Mouse (Mus musculus) hematopoietic stem cell, adult 5-6 weeks (primary cell): ENCODE data around the gene Sytl1. TPM values are rescaled to one million over a fixed set of nuclear protein-coding genes. Genes with fewer than 3 reads are reported as not detected.

Experiments
- ATAC-seq, 2 experiments: fragments of 125-278 bp in 1 of 2; replicated peaks in 1 of 2; 2 replicates each; pipeline ENCODE4 v1.8.0; 2016 to 2017; ENCODE audit warnings: inconsistent platforms in 2 of 2, mild to moderate bottlenecking in 2 of 2, moderate number of reproducible peaks in 2 of 2, low read depth in 1 of 2, moderate TSS enrichment in 1 of 2; ENCODE audit not compliant: low FRiP score in 2 of 2, poor library complexity in 2 of 2, severe bottlenecking in 2 of 2, insufficient read depth in 1 of 2, low TSS enrichment in 1 of 2
- total RNA-seq: library from RNA; stranded (forward); fragments of 172-1452, 232-1000 nt; gene quantifications from 2 replicates; pipeline ENCODE4 v1.2.3, GENCODE M21; 2017

Sytl1 gene
- total RNA-seq, 1 experiment from 2014 or later, result 7.2 TPM

- peak; percentile 68 for ATAC-seq
These were observed 25.0 kb downstream of the Sytl1 start for GRCm38 (mm10) chr4:133237911-133238310.

DNA sequence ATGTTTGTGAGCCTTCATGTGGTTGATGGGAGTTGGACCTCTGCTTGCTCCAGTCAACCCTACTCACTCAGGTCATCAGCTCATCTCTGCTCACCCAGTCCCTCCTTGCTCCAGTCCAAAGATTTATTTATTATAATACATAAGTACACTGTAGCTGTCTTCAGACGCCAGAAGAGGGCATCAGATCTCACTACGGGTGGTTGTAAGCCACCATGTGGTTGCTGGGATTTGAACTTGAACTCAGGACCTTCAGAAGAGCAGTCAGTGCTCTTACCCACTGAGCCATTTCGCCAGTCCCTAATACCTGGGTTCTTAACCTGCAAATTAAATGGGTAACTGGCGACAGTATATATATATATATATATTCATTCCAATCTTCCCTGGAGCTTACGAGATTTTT, 27.5 kb downstream of the Sytl1 start:
- no peak for ATAC-seq

DNA sequence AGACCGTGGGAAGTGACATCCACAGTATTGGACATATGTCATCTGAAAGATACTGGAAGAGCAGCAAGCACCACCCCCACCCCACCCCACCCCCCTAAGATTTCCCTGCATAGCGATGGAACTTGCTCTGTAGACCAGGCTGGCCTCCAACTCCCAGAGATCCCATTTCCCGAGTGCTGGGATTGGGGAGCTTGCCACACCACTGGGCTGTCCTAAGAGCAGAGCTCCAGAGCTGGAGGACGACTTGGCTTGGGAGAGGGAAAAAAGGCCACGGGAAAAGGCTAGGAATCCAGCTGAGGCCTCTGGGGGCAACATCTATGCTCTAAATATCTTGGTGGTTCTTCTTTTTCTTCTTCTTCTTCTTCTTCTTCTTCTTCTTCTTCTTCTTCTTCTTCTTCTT, 28.1 kb downstream of the Sytl1 start:
- no peak for ATAC-seq

DNA sequence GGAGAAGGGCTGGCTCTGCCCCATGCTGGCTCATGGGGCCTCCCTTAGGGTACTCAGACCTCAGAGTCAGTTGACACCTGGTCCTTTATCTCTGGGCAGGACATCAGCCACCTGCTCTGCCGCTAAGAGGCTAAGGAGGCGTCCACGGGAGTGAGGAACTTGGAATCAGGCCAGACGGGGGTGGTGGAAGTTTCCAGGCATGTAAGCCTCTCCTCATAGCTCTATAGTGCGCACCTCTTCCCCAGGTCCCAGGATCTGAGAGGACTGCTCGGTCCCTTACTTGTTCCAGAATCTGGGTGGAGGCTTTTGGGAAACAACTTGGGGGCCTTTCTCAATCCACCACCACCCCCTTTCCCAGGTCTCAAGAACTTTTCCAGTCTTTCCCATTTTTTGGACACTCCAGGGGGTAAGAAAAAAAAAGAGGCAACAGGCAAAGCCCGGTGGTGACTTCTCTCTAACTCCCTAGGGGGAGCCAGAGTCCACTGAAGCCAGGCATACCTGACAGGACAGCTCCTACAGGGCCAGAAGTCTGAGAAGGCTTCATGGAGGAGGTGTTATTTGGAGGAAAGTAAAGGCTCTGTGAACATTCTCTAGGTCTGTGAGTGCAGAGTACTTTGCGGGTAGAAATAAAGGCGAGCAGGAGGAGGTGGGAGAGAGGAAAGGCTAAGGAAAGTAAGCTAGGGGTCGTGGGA, 29.5 kb downstream of the Sytl1 start:
- peak in 1 of 2 experiments; percentile 34; a peak in 1 of 4 replicates for ATAC-seq

GRCm38 (mm10) chr4:133229582-133229981, 33.3 kb downstream of the Sytl1 start:
- ATAC-seq, result no peak

- ATAC-seq, result no peak
These were observed 35.3 kb downstream of the Sytl1 start for GRCm38 (mm10) chr4:133227636-133228035.

- ATAC-seq, result no peak
These were observed 36.8 kb downstream of the Sytl1 start for GRCm38 (mm10) chr4:133226073-133226472.

GRCm38 (mm10) chr4:133223875-133224274, 39.0 kb downstream of the Sytl1 start:
- ATAC-seq, result no peak

DNA sequence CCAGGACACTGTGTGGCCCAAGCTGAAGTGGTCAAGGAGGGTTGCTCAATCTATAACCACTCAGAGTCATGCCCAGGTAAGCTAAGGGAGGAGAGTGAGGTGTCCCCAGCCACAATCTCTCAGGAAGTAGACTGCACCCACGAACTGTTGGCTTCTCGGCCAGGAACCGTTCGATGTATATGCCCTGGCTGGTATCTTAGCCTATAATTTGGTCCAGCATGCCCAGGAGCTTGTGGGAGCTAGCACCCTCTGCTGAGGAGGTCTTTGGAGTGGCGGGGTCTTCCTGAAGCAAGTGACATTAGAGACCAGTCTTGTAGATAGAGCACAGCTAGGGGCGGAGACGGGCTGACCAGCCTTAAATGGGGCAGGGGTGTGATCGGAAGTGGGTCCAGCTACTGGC, 41.2 kb downstream of the Sytl1 start:
- ATAC-seq, result no peak

DNA sequence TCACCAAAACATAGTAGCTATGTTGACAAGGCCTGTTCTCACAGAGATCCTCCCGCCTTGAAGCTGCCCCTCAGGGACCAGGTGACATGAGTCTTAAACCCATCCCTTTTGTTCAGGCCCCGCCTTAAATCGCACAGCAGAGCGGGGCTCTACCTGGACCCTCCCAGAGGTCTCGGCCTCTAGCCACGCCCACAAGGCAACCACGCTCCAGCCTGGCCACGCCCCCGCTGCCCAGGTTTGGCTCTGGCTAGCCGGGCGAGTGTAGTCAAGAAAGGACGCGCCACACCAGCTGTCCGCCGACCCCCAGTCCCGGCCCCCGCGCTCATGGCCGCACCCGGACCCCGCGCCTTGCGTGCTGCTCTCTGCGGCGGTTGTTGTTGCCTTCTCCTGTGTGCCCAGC, 42.3 kb downstream of the Sytl1 start:
- no peak for ATAC-seq

DNA sequence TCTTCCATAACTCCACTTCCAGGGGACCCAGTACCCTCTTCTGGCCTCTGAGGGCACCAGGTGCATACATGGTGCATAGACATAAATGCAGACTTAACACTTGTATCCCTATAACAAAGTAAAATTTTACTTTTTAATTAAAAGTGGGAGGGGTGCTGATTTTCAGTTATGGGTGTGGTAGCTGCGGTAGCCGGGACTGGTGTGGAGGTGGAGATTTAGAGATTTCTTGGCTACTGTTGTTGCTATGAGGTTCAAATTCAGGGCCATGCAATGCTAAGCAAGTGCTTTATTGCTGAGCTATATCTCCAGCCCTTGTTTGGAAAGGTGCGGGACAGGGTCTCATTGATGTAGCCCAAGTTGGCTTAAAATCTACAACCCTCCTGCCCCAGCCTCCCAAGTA, 44.2 kb downstream of the Sytl1 start:
- ATAC-seq, result no peak

DNA sequence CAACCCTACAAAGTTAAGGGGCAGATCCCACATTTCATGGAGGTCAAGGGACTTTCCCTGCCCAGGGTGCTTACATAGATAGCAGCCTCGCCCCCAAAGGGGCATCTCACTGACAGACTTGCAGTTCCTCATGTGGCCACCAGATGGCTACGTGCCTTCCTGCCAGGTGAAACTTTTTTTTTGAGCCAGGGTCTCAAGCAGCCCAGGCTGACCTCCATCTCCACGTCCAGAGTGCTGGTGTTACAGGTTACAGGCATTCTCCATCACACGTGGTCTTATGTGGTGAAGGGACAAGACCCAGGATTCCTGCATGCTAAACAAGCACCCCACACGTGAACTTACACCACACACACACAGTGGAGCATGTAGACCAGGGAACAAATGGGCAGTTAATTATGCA, 45.3 kb downstream of the Sytl1 start:
- peak in 1 of 2 experiments; percentile 42; a peak in 2 of 4 replicates for ATAC-seq

DNA sequence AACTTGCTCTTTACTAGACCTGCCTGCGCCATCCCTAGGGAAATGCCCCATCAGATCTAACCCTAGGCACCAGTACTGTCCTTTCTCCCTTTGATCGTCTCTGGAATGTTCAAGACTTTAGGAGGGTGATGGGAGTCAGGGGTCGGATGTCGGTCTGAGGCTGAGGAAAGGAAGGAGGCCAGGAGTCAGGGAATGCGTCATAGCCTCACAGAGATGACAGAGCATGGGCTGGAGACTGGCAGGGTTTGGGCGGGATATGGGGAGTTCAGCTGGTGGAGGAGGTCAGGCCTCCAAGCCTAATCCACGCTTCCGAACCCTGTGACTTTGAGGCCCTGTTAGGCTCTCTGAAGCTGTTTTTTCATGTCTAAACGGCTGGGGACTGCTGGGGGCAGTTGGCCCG, 49.3 kb downstream of the Sytl1 start:
- ATAC-seq, result no peak

- ATAC-seq, result no peak
These were observed 49.7 kb downstream of the Sytl1 start for GRCm38 (mm10) chr4:133213268-133213590.

DNA sequence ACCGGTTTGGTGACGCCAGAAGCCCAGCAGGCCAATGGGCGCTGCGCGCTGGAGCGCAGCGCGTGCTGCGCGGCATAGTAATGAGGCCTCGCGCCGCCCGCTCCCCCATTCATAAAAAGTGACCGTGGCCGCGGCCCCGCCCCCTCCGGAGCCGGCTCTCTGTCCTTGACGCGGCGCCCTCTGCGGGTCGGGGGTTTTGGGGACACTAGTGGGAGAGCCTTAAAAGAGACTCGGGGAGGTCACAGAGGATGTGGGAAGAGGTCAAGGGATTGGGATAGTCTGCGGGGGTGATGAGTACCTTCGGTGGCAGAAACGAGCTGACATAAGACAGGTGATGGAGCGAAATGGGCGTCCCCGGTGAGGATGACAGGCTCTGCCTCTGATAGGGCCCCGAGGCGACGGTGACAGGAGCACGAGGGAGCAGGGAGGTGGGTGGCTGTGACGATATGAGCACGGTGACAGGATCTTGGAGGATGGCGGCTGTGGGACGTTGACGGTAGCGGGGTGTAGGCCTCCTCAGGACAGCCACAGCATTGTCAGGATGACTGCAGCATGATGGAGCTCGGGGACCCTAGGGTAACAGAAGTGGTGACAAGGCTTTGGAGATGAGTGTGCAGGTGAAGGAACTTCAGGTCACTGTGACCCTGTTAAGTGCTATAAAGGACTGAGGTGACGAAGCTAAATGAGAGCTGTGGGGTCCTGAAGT, 50.2 kb downstream of the Sytl1 start:
- ATAC-seq, result peak; percentile 52

GRCm38 (mm10) chr4:133211751-133212561, 51.0 kb downstream of the Sytl1 start, which contains the start of the genes Cd164l2 and Gpr3:
Gene Cd164l2, plus strand, starts transcription at chr4:133212131.
Gene Gpr3, minus strand, starts transcription at chr4:133212536.
- no peak for ATAC-seq

GRCm38 (mm10) chr4:133210788-133211390, 52.0 kb downstream of the Sytl1 start:
- ATAC-seq, result no peak
